Mouse (Mus musculus): ENCODE measurements around the gene Ccnt2.
"Not testable (repeated sequence)": the region's sequence is repeated elsewhere in the genome, so short reads cannot be mapped to it uniquely, and the experiment has no call there.

Gene Ccnt2

DNA sequence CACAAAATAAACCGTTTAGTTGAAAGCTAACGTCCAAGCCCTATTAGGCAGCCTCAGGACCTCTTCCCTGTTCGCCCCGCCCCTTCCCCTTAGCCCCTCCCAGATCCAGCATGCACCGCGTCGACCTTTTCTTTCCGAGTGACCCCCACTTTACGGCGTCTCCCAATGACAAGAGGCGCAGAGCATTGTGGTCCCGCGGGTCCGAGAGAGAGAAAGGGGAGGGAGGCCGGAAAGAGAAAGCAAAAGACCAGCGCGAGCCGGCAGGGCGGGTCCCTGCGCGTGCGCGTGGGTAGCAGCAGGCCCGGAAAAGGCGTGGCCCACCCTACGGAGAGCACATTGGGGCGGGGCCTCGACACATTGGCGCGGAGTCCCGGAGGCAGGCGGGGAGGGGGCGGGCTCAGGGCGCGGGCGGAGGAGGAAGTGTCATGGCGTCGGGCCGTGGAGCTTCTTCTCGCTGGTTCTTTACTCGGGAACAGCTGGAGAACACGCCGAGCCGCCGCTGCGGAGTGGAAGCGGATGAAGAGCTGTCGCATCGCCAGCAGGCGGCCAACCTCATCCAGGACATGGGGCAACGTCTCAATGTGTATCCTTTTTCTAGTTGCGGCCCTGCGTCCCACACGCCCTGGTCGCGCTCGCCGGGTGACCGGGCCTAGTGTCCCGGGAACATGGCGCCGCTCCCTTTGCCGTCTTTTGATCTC lies at the start of gene Ccnt2:
TSS of gene Ccnt2 (plus strand) at position 362 of the 698 bp plus-strand sequence.
- peak; percentile 99 for DNase-seq

DNA sequence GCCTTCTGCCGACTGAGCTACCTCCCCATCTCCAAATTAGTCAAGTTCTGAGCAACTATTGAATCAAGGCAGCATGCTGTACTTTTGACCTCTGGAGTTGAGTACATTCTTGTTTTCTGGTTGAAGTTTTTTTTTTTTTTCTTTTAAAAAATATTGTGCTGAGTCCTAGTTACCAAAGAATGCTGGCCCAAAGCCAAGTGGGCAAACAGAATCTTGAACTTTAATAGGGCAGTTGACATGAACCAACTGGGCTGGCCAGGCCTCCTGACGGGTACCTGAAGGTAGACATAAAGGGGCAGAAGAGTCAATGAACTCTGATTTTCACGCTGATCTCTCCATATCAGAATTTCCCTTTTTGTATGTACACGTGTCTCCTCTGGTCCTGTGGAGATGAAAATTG lies 44.9 kb upstream of the Ccnt2 start, which contains the start of gene Acmsd:
TSS of gene Acmsd (plus strand) at position 318 of the 400 bp plus-strand sequence.
- DNase-seq: no peak

DNA sequence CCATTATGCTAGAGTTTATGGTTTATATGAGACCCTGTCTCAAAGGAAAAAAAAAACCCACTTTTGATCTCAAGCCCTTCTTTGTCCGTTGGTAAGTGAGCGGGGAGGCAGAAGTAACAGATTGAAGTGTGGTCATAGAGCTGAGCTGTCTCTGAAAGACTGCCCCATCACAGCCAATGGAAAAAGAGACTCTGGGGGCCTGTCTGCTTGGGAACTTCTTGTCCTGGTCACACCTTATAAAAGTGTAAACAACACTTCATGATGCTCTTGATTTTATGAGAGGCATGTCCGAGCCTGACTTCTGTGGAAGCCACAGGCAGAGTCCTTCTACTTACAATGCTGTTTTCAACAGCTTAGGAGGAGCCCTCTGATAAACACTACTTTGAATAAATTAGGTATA lies 42.9 kb upstream of the Ccnt2 start:
- DNase-seq: no peak

DNA sequence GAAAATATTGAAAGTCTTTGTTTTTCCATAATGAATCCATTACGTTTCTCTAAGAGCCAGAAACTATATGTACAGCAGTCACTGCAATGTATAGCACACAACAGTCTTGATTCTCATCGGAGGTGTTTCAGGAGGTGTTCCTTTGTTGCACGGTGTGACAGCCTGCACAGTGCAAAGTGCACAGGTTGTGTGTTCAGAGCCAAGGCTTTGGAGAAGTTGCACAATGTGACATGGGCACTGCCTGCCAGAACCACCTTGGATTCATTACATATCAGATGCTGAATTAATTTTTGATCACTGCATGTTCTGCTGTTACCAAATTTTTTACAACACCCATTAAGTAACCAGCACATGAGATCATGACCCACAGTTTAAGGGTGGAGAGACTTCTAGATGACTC lies 41.5 kb upstream of the Ccnt2 start:
- no peak for DNase-seq

DNA sequence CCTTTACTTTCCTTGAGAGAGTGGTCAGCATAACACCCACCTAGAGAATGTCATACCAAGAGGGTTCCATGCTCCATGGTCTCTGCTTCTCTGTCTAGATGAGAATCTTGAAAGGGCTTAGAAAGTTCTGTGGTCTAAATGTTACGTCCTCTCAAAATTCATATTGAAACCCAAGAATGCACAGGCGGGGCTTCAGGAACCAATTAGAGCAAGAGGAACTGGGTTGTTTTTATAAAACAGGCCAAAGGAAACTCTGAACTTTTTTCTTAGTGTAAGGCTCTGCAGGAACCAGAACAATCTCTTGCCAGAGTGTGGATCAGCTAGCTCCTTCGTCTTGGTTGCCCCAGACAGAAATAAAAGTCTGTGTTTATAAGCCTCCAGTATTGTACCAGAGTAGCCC lies 41.1 kb upstream of the Ccnt2 start:
- no peak for DNase-seq

DNA sequence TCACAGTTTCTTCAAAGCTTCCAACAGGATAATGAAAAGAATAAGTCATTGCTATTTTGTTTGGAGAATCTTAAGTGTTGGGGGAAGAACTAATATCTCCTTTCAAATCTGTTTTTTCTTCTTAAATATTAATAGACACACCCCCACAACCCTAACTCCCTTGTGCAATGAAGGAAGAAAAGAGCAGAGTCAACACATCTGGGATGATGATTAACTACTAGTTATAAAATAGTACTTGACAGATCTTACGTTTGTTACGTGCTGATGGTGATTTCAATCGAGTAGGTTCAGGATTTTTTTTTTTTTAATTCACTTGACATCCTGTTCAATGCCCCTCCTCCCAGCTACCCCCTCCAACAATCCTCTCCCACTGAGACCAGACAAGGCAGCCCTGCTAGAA lies 38.6 kb upstream of the Ccnt2 start:
- no peak for DNase-seq

DNA sequence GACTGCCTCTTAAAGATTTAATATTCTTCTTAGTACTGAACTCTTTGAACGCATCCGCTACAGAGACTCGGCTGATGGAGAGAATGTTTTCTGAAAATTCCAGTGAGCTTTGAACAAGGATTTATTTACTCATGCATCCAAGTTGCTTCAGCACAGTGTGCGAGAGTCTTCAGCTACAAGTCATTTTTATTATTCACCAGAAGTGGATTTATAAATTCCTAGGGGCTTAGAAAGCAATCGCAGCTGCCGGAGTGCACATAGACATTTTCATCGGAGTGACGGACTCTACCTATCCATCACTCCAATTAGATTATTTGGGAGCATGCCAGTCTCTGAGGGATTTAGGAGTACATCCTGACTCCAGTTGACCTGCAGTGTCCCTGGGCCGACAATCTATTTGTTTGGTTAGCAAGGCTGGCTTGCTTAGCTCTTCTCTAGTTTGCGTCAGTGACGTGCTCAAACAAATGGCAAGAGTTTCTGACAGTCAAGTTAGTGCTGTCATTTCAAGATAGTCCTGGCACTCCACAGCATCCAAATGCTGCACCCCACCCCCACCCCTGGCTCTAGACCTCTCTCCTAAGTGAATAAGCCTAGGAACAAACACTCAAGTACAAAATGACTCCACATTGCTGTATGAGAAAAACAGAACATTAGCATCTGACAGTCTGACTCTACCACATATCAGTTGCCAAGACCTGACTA lies 23.4 kb upstream of the Ccnt2 start:
- no peak for DNase-seq

DNA sequence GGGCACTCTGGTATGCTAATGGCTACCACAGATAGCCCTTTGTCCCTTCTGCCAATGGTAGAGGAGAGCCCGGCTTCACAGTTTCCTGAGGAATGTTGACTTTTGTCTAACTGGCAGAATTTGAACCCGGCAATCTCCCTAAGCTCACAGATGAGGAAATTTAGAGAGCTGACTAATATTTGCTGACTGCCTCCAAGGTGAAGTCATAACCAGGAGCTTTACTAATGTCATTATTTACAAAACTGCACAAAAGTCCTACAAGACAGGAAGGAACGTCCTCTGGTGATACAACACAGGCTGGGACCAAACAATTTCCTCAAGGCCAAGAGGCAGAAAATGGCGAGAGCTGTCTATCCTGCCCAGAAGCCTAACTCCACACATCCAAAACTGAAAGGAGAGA lies 18.2 kb upstream of the Ccnt2 start:
- DNase-seq: no peak

DNA sequence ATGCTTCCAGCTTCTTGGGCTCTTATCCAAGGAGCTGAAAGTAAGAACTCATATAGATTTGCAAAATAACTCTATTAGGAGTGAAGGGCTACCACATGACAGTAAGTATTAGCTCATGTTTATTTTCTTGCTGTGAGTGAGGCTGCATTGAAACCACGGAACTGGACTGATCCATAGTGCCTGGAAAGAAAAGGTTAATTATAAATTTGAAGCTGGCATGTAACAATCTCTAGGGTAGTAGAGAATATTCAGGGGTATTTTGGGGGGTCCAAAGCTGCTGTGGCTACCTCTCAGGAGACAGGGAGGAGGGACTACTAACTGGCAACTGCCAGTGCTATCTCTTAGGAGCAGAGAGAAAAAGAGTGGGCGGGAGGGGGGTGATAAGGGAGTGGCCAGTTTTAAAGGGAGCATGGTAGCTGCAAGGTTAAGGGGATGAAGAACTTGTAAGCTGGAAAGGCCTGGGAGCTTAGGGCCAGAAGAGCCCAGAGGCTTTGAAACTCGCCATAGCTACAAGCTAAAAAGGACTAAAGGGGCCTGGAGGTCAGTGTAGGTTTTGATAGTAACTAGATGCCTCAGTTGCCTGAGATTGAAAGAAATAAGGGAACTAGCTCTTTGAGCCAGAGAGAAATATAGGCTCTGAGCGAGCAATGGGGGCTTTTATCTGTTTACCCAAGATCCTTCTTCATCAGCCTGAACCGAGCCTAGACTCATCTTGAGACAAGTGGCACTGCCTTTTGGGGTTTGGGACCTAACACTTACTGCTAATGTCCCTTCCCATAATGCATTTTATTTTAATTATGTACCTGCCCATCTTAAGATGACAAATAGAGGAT lies 17.4 kb upstream of the Ccnt2 start:
- DNase-seq: no peak

DNA sequence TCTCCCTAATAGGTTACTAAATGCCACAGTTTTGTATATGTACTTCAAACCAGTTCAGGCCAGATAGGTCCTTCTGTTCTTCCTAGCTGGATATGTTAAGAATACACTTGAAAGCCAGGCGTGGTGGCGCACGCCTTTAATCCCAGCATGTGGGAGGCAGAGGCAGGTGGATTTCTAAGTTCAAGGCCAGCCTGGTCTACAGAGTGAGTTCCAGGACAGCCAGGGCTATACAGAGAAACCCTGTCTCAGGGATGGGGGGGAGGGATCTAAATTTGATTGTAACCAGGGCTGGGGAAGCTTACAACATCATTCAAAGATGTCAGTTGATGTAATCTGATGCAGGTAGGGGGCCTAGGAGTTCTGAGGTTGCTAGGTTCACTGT lies 16.8 kb upstream of the Ccnt2 start:
- not testable (repeated sequence) for DNase-seq

DNA sequence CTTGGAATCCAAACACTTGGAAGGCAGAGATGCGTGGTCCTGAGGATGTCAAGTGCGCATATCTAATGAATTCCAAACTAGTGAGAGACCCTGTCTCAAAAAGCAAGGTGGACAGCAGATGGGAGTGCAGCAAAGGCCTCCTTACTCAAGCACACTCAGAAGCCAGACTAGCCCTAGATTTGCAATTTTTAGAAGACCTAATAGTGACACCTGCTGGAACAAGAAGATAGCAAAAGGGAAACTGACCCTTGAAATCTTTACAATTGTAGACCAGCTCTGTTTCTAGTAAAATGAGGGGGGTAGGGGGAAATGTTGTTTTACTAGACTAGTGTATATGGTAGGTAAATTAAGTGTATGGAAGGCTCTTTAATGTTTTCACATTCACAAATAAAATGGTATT lies 8.5 kb upstream of the Ccnt2 start:
- DNase-seq: no peak

DNA sequence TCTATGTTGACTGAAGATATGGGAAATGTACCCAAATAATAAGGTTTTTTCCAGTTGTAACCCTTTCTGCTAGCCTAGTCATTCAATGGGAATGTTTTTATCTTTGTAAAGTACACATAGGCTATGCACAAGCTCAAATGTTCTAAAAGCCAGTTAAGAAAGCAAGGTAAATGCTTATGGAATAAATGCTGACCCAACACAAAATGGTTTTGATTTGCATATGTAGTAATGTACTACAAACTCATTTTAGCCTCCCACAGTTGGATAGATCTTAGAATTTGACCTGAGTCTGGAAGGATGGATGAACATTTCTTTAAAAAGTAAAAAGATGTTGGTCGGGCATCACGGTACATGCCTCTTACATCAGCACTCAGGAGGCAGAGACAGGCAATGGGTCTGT lies 7.2 kb upstream of the Ccnt2 start:
- DNase-seq: no peak

DNA sequence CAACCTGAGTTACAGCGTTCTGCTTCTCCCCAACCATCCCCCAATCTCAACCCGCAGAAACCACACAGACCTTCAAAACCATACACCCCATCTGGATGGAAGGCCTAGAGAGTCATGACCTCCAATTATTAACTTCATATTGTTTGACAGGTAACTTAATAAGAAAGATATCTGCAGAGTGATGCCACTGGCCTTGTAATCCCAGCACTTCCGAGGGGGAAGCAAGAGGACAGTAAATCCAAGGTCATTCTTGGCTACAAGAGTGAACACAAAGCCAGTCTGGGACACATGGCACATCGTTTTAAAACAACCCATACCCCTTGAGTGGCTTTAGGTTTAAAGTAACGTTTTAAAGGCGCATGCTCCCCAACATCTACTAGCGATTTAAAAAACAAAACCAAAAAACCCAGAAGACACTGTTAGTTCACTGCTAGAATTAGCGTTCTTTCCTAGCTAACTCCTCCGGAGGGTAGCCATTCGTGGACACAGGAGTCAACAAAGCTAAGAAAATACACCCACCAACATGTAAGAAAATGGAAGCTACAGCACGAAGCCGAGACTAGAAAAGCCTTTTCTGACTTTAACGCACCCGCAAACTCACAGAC lies 664 bp upstream of the Ccnt2 start:
- peak; percentile 25 for DNase-seq

DNA sequence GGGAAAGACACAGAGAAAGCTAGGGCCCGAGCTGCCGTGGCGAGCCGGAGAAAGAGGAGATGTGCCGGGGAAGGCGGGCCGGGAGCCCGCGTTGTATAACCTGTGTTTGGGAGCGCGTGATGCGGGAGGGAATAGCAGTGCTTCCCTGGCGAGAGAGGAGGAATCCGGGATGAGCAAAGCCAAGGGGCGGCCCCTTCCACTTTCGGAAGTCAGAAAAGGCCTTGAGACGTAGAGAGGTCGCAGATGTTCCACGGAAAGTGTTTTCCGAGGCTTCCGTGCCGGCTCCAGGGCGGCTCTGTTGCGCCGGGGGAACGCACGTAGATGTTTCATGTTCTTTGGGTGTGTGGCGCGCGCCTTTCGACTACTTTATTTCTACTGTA lies 527 bp downstream of the Ccnt2 start:
- no peak for DNase-seq

DNA sequence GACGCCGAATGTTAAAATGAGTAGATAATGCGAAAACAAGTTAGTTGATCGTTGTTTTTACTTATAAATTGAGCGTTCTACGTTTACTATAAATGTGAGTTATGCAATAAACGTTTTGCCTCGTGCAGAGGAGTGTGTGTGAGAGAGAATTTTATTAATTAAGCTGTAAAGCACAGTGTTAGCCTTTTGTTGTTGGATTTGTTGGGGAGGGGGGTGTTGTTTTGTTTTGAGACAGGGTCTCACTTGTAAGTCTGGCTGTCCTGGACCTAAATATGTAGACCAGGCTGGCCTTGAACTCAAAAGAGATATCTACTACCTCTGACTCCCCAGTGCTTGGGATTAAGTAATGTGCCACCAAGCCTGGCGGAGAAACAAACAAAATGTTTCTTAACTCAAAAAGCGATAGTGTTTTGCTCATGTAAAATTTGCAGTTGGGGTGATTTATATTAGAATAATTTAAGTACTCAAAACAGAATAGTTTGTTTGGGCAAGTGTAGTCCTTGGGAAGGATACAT lies 1.3 kb downstream of the Ccnt2 start:
- no peak for DNase-seq

DNA sequence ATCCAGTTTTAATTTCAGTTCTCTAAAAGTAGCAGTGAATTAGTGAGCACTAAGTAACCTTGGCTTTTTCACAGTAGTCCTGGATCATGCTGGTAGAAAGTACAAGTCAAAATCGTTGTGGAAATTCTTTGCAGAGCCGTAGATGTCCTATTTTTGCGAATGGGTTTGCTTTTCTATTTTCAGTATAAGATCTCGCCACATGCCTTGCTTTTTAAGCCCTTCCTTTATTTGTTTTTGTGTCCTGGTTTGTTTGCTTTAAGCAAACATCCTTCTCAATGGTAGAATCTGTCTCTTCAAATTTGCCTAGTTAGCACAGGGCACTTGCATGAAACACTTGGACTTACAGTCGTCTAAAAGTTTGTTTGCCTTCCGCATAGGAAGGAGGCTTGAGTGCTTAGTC lies 2.3 kb downstream of the Ccnt2 start:
- DNase-seq: no peak

DNA sequence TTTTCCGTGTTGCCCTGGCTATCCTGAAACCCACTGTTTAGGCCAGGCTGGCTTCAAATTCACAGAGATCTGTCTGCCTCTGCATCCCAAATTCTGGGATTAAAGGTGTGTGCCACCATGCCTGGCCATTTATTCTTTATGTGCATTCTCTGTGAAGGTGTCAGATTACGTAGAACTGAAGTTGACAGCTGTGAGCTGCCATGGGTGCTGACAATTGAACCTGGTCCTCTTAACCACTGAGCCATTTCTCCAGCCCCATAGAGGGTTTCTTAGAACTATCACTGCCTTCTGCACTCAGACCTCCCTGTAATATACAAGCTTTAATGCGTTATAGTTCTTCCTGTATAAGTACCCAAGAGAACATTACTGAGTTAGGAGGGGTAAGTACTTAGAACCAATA lies 4.6 kb downstream of the Ccnt2 start:
- no peak for DNase-seq

DNA sequence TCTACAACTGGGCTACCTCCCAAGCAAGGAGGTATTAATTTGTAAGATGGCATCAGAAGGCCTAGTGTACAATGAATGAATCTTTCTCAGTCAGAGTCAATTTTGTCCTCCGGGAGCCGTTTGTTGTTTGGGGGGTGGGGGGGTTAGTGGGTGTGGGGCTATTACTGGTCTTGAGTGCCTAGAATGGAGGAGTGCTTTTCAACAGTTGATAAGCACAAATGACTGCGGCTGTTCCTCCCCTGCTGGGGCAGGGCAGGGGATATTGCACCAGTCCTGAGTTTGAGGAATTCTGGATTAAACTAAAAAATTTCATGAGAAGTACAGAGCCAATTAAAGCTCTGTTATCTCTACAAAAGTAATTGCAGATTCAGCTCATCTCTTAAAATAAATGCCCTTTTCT lies 6.2 kb downstream of the Ccnt2 start:
- DNase-seq: no peak

DNA sequence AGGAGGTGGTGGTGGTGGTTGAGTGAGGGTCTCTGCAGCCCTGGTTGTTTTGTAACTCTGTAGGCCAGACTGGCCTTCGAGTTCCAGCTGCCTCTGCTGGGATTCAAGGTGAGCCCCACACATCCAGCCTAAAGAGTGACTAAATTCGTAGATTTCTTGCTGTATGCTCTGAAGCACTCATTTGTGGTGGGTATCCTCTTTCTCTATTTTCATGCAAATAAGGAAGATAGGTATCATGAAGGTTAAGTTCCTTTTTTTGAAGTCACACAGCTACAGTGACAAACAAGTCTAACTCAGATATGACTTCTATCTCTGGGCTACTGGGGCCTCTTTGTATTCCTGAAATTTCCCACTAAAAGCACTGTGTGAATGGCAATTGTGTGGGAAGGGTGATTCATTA lies 6.9 kb downstream of the Ccnt2 start:
- DNase-seq: no peak

DNA sequence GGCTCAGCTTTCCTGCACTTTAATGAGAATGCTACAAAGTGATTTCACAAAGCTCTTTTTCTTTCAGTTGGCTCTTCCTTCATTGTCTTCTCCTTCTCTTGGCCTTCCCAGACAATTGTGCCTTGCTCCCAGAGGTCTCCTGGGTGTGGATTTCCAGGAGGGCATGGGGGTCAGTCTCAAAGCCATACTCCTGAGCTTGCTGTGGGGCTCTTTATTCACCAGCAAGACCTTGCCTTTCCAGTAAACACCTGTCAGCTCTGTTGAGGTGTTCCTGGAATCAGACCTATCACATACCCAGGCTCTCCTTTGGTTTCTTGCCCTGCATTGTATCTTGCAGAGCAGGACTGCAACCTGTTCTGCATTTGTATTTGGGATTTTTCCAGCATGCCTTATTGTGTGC lies 9.9 kb downstream of the Ccnt2 start:
- DNase-seq: no peak

DNA sequence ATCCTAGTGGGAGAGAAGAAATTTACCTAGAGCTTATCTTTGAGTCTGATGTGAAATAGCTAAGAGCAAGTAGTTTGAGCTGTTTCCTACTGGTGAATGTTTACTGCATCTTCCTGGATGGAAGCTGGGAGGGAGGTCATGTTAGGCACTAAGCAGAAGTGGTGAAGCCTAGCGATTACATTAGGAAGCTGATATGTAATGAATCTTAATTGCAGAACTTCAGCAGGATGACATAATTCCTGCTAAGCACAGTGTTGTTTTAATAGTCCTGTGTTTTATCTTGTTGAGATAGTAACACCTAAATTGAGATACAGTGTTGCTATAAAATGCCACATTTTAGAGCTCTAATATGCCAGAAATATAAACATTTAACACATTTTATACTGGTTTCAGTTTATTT lies 11.9 kb downstream of the Ccnt2 start:
- no peak for DNase-seq

DNA sequence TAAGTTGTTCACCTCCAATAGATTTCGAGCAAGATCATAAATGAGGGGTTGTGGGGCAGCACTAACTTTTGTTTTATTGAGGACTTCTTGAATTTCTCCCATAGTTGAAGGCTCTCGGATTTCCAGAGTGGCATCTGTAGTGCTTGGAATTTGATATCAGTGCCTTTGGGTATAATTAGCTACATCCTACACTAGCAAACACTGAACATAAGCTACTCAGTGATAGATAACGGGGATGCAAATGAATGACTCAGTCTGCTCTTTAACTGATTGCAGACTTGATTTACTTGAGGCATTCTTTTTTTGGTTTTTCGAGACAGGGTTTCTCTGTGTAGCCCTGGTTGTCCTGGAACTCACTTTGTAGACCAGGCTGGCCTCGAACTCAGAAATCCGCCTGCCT lies 15.0 kb downstream of the Ccnt2 start:
- DNase-seq: no peak

DNA sequence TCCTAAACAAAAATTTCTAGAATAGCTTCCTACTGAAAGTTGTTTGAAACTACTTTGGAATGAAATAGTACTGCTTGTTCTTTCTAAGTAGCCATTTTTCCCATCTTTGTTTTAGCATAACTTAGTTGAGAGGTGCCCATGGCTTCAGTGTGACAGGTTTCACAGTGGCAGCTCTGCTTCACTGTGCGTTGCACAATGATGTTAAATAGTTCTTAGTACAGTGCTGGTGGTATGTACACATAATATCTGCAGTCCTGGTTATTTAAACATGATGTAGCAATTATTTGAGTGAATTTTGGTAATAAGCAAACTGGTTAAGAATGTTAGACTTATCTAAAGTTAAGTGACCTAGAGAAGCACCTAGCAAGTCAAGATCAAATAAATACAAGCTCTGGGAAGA lies 19.5 kb downstream of the Ccnt2 start:
- DNase-seq: no peak
